In genomic region chr16:37856327-37856726, GRCm38 (mm10) we compare ENCODE assay signal across 15 mouse cellular contexts. TPM values are rescaled to one million over a fixed set of nuclear protein-coding genes. Genes with fewer than 3 reads are reported as not detected.
DNase-seq lines count a peak whose midpoint lies in the region; ATAC-seq lines count a peak whose summit lies in the region.
"Had no signal": no experiment of that assay in that cellular context is flagged by ENCODE, and none has a peak within 500 bp of the region (broad histone marks: within the 10 kb centered on the region; RNA-seq: fewer than 3 reads in every experiment).

No protein-coding gene starts in this region.

- no peak overlapping the region for H3K4me2 ChIP-seq in liver, embryonic 12.5 days
- H3K4me2 ChIP-seq: midbrain, embryonic 12.5 days had no signal

- peak; percentile 92 for DNase-seq in heart, adult 11 months
- no peak for DNase-seq in heart, postnatal 4 days
- peak; percentile 34 for DNase-seq in 416B (ENCODE audit: low read depth)
- DNase-seq in embryonic facial prominence, embryonic 10.5 days (ENCODE audit: low spot score), result no peak
- no peak for DNase-seq in urinary bladder, postnatal 25 days (ENCODE audit: low spot score)
- DNase-seq in lung, postnatal 25 days (ENCODE audit: low spot score), result no peak
- DNase-seq: cerebellum, adult 9-10 months; heart, adult 2 months had no signal

- H3K36me3 ChIP-seq in embryonic facial prominence, embryonic 10.5 days (replicated peaks), result no peaks in the 10 kb centered on the region
- no peaks in the 10 kb centered on the region for H3K36me3 ChIP-seq in liver, embryonic 12.5 days
- H3K36me3 ChIP-seq: midbrain, embryonic 12.5 days had no signal

- H3K27me3 ChIP-seq in embryonic facial prominence, embryonic 10.5 days (replicated peaks; ENCODE audit: low read depth, poor library complexity, severe bottlenecking), result no peaks in the 10 kb centered on the region
- H3K27me3 ChIP-seq in liver, embryonic 12.5 days (replicated peaks), result no peaks in the 10 kb centered on the region
- H3K27me3 ChIP-seq: midbrain, embryonic 12.5 days had no signal

- 79% methylated on average over 3 of the region's 3 CpGs for WGBS in embryonic facial prominence, embryonic 10.5 days
- 56% methylated on average over 3 of the region's 3 CpGs for WGBS in liver, embryonic 12.5 days (ENCODE audit: insufficient replicate concordance)

- no peaks in the 10 kb centered on the region for H3K9me3 ChIP-seq in embryonic facial prominence, embryonic 10.5 days
- H3K9me3 ChIP-seq in liver, embryonic 12.5 days (replicated peaks), result no peaks in the 10 kb centered on the region
- H3K9me3 ChIP-seq: midbrain, embryonic 12.5 days had no signal

- peak; percentile 51; the same call in 1 of the 2 replicates for ATAC-seq in liver, embryonic 12.5 days
- ATAC-seq: intestine, embryonic 16.5 days; lung, postnatal 0 days had no signal

- H3K4me1 ChIP-seq in embryonic facial prominence, embryonic 10.5 days, result peaks cover 47% of the 10 kb centered on the region
- peaks cover 22% of the 10 kb centered on the region; the same call in 1 of the 2 replicates for H3K4me1 ChIP-seq in liver, embryonic 12.5 days
- H3K4me1 ChIP-seq: midbrain, embryonic 12.5 days had no signal

- no peak overlapping the region for H3K9ac ChIP-seq in liver, embryonic 12.5 days
- H3K9ac ChIP-seq: midbrain, embryonic 12.5 days had no signal

- H3K27ac ChIP-seq in embryonic facial prominence, embryonic 10.5 days (replicated peaks), result peak overlapping the region; percentile 48; the same call in 1 of the 2 replicates
- no peak overlapping the region for H3K27ac ChIP-seq in liver, embryonic 12.5 days
- H3K27ac ChIP-seq: heart, adult 2 months; midbrain, embryonic 12.5 days had no signal

- H3K4me3 ChIP-seq in embryonic facial prominence, embryonic 10.5 days, result no peak overlapping the region
- no peak overlapping the region for H3K4me3 ChIP-seq in liver, embryonic 12.5 days
- H3K4me3 ChIP-seq: heart, adult 2 months; midbrain, embryonic 12.5 days had no signal

RNA-seq across cellular contexts. Expression of gene Gm36028, which starts 4.6 kb away (rescaled TPM):
- total RNA-seq in heart, postnatal 4 days (2021), result under 1 TPM; 0.47 to 0.79 TPM
- 0.62 and 0.85 TPM in 2 replicates for polyA plus RNA-seq in embryonic facial prominence, embryonic 10.5 days (2016; fragmentation: Nextera tagmentation; extraction: Ambion mirVana)
- polyA plus RNA-seq in liver, embryonic 12.5 days (2016; fragmentation: Nextera tagmentation; extraction: Ambion mirVana), result not detected in 2 replicates
- total RNA-seq: left cerebral cortex, adult 18-20 months had no signal
- polyA plus RNA-seq: embryonic facial prominence, embryonic 14.5 days had no signal

RNA-seq across cellular contexts. Expression of gene Lrrc58, which starts 11.9 kb away (rescaled TPM):
- 10 to 100 TPM; 89.6 to 90.1 TPM for total RNA-seq in heart, postnatal 4 days (2021)
- polyA plus RNA-seq in embryonic facial prominence, embryonic 10.5 days (2016; fragmentation: Nextera tagmentation; extraction: Ambion mirVana), result 68.3 and 68.9 TPM in 2 replicates
- polyA plus RNA-seq in liver, embryonic 12.5 days (2016; fragmentation: Nextera tagmentation; extraction: Ambion mirVana), result 22.0 and 22.2 TPM in 2 replicates

RNA-seq across cellular contexts. Expression of gene Gpr156, which starts 60.0 kb away (rescaled TPM):
- under 1 TPM; 0.45 to 0.47 TPM for total RNA-seq in heart, postnatal 4 days (2021)
- 0.99 and 1.2 TPM in 2 replicates for polyA plus RNA-seq in embryonic facial prominence, embryonic 10.5 days (2016; fragmentation: Nextera tagmentation; extraction: Ambion mirVana)
- polyA plus RNA-seq in liver, embryonic 12.5 days (2016; fragmentation: Nextera tagmentation; extraction: Ambion mirVana), result 0.07 TPM in 1 of 2 replicates, not detected in the other
- total RNA-seq: heart, postnatal 25 days had no signal

Comparison
In these comparisons a context has a peak if more than half of its experiments do, and no peak if none do; other contexts are left out.
1. DNase-seq: peak in heart, adult 11 months (single experiment) and 416B (single experiment); none in heart, postnatal 4 days (single experiment), embryonic facial prominence, embryonic 10.5 days (single experiment), urinary bladder, postnatal 25 days (single experiment) and lung, postnatal 25 days (single experiment).